Mouse (Mus musculus) cortical plate, adult 2 months (tissue): Measurements from ENCODE around the gene Cadm1. TPM values are rescaled to one million over a fixed set of nuclear protein-coding genes. Genes with fewer than 3 reads are reported as not detected.

Experiments
- H3K27ac ChIP-seq: fragments of 200-500 bp; 2 replicates; pipeline ENCODE4 v1.5.1; 2012; ENCODE audit warnings: low read length, control low read depth, inconsistent platforms; ENCODE audit not compliant: insufficient read depth
- H3K4me1 ChIP-seq: fragments of 200-500 bp; 2 replicates; pipeline ENCODE4 v1.6.1; 2011; ENCODE audit warnings: low read length; ENCODE audit not compliant: control insufficient read depth, insufficient read depth
- H3K4me3 ChIP-seq: fragments of 200-500 bp; 2 replicates; pipeline ENCODE4 v1.5.1; 2011; ENCODE audit warnings: mild to moderate bottlenecking, low read length, control low read depth; ENCODE audit not compliant: insufficient read depth
- CTCF ChIP-seq: fragments of 200-500 bp; IDR thresholded peaks from 2 replicates; pipeline ENCODE4 v1.5.1; 2011; ENCODE audit warnings: mild to moderate bottlenecking, control low read depth, low read length; ENCODE audit not compliant: insufficient read depth; ENCODE audit errors: extremely low read depth
- POLR2A ChIP-seq: fragments of 200-500 bp; IDR thresholded peaks from 2 replicates; pipeline ENCODE4 v1.6.1; 2011; ENCODE audit warnings: mild to moderate bottlenecking, low read length, control low read depth; ENCODE audit not compliant: insufficient read depth; ENCODE audit errors: extremely low read depth
- polyA plus RNA-seq: library from polyadenylated mRNA; depleted of rRNA; stranded (reverse); fragments of >200 nt; gene quantifications from 2 replicates; pipeline ENCODE4 v1.2.3, GENCODE M21; 2012

Cadm1 gene
- polyA plus RNA-seq, 1 experiment: 104 TPM

DNA sequence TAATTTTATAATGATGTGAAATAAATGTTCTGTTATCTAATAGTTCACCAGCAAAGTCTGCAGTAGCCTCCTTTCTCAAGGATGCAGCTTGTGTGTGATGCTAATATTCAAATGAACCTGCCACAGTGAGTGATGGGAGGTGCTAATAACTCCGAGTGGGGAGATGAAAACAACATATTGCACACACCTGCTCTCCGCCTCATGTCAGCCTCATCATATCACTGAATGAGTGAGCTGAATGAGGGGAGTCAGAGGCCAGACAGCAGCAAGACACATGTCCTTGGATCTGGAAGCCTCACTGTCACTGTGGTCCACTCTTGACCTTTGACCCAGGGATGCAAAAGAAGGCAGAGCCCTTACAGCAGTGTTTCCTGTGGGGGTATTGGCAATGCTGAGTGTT lies 156.9 kb downstream of the Cadm1 start:
- H3K4me3 ChIP-seq: no peak overlapping the region
- no peak overlapping the region for H3K27ac ChIP-seq
- H3K4me1 ChIP-seq: peaks cover 3% of the 10 kb centered on the region; the same call in 1 of the 2 replicates
- TF ChIP-seq CTCF: no peak
- no peak for TF ChIP-seq POLR2A

- TF ChIP-seq CTCF (no peak), POLR2A (no peak)
- Histone ChIP-seq H3K4me1 (peaks cover 3% of the 10 kb centered on the region; the same call in 1 of the 2 replicates), H3K27ac (no peak overlapping the region), H3K4me3 (no peak overlapping the region)
These were observed 157.6 kb downstream of the Cadm1 start for GRCm38 (mm10) chr9:47687604-47688003.

DNA sequence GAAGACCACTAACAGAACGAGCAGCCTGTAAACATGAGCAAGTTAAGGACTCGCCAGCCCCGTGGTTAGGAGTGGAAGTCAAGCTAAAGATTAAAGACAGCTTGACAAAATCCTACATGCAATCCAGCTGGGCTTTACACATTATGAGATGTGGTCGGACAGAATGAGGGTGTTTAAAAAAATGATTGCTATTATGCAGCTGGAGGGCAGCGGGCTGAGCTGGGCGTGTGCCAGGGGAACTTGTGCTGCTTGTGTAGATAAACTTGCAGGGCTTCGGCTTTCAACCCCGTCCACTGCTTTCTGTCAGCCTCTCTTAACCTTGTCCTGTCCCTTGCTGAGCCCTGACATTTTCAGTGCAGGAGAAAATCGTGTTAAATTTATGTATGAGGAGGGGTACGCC lies 158.3 kb downstream of the Cadm1 start:
- no peak overlapping the region for H3K27ac ChIP-seq
- TF ChIP-seq POLR2A: no peak
- TF ChIP-seq CTCF: no peak

GRCm38 (mm10) chr9:47692911-47693310 lies 162.9 kb downstream of the Cadm1 start:
- H3K4me3 ChIP-seq: no peak overlapping the region
- TF ChIP-seq POLR2A (no peak), CTCF (no peak)
- H3K27ac ChIP-seq: no peak overlapping the region
- H3K4me1 ChIP-seq: no peaks in the 10 kb centered on the region

More for the DNA sequence above, 158.3 kb downstream of the Cadm1 start:
- no peak overlapping the region for H3K4me3 ChIP-seq
- peaks cover 3% of the 10 kb centered on the region; the same call in 1 of the 2 replicates for H3K4me1 ChIP-seq

DNA sequence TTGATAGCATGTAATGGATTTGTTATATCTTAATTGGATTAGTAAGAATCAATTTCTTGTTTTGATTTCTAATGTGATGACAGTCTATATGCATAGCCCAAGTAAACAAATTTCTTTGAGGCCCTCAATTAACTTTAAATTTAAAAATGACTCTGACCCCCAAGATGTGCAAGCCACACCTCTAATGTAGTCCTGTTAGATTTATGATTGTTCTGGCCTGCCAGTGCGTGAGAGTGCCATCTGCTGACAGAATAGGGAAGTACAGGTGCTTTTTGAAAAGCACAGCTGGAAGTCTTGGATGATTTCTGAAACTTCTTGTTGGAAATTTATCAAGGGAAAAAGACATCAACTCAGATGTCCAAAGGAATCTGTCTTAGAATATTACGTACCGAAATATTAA lies 169.1 kb downstream of the Cadm1 start:
- H3K4me3 ChIP-seq: no peak overlapping the region
- peak; percentile 88 for TF ChIP-seq CTCF
- TF ChIP-seq POLR2A: no peak
- no peak overlapping the region for H3K27ac ChIP-seq
- H3K4me1 ChIP-seq: peaks cover 6% of the 10 kb centered on the region

GRCm38 (mm10) chr9:47700021-47700420 lies 170.0 kb downstream of the Cadm1 start:
- H3K27ac ChIP-seq: no peak overlapping the region
- no peak for TF ChIP-seq CTCF
- H3K4me1 ChIP-seq: peaks cover 6% of the 10 kb centered on the region
- no peak overlapping the region for H3K4me3 ChIP-seq

DNA sequence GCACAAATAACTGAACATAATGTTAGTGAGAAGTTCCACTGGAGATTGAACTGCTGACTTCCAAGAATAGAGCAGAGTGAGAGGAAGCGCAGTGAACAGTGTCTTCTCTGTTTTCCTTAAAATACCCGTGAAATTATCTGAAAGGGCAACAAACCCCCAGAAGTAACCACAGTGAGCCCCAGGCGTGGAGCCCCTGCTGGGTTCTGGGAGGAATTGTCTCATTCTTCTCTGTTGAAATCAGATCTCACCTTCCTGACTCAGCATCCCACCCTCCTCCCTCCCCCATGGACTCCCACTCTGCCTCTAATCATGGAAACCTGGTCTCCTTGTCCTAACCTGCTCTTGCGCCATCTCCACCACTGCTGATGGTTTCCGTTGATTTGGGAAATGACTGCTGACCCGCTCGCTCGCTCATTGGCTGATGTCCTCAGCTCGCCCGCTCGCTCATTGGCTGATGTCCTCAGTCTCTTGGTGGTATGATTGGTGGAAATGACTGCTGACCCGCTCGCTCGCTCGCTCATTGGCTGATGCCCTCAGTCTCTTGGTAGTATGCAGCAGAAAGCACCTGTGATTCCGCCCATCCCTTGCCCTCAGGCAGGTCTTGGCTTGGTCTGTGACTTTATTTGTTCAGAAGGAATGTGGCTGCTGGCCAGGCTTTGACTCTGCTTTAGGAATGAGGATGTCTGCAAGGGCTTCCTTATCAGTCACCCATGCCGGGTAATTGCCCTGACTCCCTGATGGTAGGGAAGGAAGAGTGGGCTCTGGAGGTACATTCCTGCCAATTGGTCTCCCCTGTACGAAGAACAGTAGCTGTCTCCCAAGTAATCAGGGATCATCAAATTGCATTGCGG lies 173.3 kb downstream of the Cadm1 start:
- Histone ChIP-seq H3K4me1 (peaks cover 9% of the 10 kb centered on the region), H3K4me3 (no peak overlapping the region), H3K27ac (no peak overlapping the region)
- no peak for TF ChIP-seq POLR2A
- TF ChIP-seq CTCF: no peak

DNA sequence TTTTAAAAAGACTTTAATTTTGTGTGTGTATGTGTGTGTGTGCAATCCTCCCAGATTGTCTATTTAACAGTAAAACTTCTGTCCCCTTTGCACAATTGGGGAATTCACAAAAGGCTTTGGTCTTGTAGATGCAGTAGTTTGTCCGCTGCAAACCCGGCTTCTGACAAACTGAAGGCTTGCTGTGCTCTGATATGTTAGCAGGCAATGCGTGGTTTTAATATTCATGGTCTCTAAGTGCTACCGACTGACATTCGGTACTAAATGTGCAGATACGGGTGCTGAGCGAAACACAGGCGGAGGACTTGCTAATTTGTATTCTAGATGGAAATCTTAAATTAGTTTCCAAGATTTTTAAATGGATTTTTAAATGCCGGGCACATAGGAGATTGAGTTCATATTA lies 176.4 kb downstream of the Cadm1 start:
- peaks cover 9% of the 10 kb centered on the region for H3K4me1 ChIP-seq
- TF ChIP-seq POLR2A: no peak
- no peak overlapping the region for H3K27ac ChIP-seq
- H3K4me3 ChIP-seq: no peak overlapping the region

- TF ChIP-seq CTCF (no peak), POLR2A (no peak)
- Histone ChIP-seq H3K4me1 (peaks cover 8% of the 10 kb centered on the region), H3K4me3 (no peak overlapping the region), H3K27ac (peak overlapping the region; percentile 69; the same call in 1 of the 2 replicates)
These were observed 177.4 kb downstream of the Cadm1 start for GRCm38 (mm10) chr9:47707326-47707725.

GRCm38 (mm10) chr9:47708299-47708698 lies 178.3 kb downstream of the Cadm1 start:
- Histone ChIP-seq H3K4me1 (peaks cover 5% of the 10 kb centered on the region; the same call in 1 of the 2 replicates), H3K4me3 (no peak overlapping the region), H3K27ac (no peak overlapping the region)
- TF ChIP-seq POLR2A (0 out of 2 replicates have a peak, but pooled peaks have one; percentile 15), CTCF (peak; percentile 95)
